Mouse (Mus musculus): ENCODE measurements around the gene Tmco3.
"Not testable (repeated sequence)": the region's sequence is repeated elsewhere in the genome, so short reads cannot be mapped to it uniquely, and the experiment has no call there.

Tmco3 gene

GRCm38 (mm10) chr8:13306309-13306909 lies 18.4 kb downstream of the Tmco3 start:
- DNase-seq (ENCODE audit: inconsistent ontology term): no peak

GRCm38 (mm10) chr8:13306916-13307315 lies 18.9 kb downstream of the Tmco3 start:
- DNase-seq (ENCODE audit: inconsistent ontology term): no peak

GRCm38 (mm10) chr8:13314922-13315321 lies 26.9 kb downstream of the Tmco3 start:
- no peak for DNase-seq (ENCODE audit: inconsistent ontology term)

- no peak for DNase-seq (ENCODE audit: inconsistent ontology term)
Measured at GRCm38 (mm10) chr8:13316671-13317070, 28.7 kb downstream of the Tmco3 start.

DNA sequence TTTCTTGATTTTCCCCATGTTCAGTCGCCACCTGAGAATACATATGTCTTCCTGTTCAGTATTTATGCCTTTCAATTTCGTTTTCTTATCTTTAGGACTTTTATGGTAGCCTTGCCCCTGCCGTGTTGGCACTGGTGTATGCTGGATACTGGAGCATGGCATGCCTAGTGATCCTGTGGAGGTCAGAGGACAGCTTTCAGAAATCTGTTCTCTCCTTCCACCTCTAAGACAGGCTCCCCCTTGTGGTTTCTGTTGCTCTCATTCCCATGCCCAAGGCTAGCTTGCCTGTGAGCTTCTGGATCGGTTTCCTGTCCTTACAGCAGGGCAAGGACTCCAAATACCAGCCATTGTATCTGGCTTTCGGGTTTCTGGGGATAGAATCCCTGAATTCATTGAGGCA lies 38.6 kb downstream of the Tmco3 start:
- no peak for DNase-seq (ENCODE audit: inconsistent ontology term)

GRCm38 (mm10) chr8:13334671-13335070 lies 46.7 kb downstream of the Tmco3 start:
- DNase-seq (ENCODE audit: inconsistent ontology term): no peak

DNA sequence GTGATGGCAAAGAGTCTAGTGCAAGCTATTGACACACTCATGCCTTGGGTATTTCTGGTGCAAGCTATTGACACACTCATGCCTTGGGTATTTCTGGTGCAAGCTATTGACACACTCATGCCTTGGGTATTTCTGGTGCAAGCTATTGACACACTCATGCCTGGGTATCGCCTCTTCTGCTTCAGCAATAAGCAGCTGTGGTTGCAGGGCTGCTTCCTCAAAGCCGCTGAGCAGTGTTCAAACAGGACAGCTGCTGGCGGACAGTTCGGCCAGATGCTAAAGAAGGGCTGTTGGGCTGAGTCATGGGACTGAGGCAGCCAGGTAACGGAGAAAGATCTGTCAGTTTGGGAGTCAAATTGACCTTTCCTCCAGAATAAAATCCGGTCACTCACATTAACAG lies 49.3 kb downstream of the Tmco3 start:
- not testable (repeated sequence) for DNase-seq (ENCODE audit: inconsistent ontology term)

DNA sequence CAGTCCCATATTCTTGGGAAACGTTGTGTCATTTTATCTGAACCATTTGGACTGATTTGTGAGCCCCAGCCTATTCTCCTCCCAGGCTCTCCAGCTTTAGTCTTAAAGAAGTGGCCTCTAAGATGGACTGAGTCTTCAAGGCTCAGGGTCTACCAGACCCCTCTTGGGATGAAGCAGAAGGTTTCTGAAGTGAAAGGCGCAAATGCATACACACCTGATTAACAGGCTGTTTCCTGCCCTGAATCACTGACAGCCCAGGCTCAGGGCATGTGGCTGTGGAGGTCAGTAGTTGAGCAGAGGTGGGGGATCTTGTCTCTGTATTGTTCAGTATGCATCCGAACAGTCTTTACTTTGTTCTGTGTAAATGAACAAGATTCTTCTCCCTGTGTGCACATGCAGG lies 49.7 kb downstream of the Tmco3 start:
- no peak for DNase-seq (ENCODE audit: inconsistent ontology term)

DNA sequence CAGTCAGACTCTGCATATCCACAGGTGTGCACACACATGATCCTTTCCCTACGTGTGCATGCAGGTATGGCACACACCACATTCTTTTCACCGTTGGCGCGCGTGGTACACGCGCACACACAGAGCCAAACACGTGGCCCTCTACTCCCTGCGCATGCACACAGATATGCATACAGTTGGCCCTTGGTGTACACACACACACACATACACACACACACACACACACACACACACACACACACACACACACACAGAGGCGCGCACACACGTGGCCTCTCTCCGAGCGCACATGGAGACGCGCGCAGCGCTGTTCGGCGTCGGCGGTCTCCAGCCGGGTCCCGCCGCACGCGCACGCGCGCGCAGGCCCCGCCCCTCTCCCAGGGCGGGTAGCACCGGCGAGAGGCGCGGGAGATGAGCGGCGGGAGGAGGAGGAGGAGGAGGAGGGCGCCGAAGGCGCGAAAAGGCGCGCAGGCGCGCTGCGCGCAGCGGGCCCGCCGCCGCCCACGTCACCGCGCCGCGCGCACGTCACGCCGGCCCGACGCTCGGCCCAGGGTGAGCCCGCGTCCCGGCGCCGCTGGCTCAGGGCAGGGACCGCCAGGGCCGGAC lies 50.4 kb downstream of the Tmco3 start, which contains the start of gene Tfdp1:
Gene Tfdp1 (plus strand): TSS at position 497 of the 606 bp plus-strand sequence.
- peak; percentile 90 for DNase-seq (ENCODE audit: inconsistent ontology term)

DNA sequence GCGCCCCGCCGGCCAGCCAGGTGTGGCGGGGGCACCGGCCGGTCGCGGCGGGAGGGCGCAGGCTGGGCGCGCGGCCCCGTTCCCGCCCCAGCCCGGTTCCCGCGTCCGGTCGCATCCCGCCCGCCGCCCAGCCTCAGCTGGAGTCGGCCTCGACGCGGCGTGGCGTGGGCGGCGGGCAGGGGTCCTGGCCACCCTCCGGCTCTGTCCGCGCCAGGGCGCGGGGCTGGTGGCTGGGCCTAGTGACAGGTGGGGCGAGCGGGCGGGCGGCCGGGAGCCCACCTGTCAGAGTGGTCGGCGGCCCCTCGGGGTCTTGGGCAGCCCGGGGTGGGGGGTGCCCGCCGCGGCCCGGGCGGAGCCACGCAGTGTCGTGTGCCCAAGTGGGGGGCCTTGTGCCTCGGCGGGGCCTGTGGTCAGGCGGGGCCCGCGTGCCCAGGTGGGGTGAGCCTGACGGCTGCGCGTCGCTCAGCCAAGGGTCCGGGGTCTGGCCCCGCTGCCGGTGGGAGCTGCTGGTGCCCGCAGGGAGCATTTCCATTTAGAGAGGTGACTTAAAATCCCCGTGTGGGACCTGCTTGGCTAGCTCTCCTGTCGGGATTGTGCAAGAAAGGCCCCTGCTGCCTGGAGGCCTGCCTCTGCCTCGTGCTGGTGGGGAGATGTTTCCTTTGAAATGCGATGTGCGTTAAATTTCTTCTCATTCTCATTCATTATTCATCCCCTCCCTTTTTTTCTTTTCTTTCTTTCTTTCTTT lies 51.1 kb downstream of the Tmco3 start:
- peak; percentile 42 for DNase-seq (ENCODE audit: inconsistent ontology term)

GRCm38 (mm10) chr8:13339646-13339990 lies 51.6 kb downstream of the Tmco3 start:
- DNase-seq (ENCODE audit: inconsistent ontology term): no peak

GRCm38 (mm10) chr8:13340650-13341049 lies 52.7 kb downstream of the Tmco3 start:
- DNase-seq (ENCODE audit: inconsistent ontology term): no peak

DNA sequence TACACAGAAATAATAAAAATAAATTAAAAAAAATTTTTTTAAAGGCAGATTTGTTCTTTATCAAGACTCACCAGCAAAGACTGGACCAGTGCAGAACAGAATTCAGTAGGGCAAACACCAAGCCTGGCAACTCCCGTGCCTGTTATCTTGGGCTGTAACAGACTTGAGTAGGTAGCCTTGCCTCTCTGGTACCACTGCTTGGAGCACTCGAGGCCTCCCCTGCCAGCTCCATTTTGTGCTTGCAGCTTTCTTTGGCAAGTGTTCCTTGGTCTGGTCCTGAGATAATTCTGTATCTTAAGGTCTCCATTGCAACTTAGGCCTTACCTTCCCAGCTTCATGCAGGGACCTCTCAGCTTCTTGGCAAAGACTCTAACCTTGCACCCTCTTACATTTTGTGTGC lies 54.4 kb downstream of the Tmco3 start:
- DNase-seq (ENCODE audit: inconsistent ontology term): no peak

GRCm38 (mm10) chr8:13343134-13343533 lies 55.1 kb downstream of the Tmco3 start:
- no peak for DNase-seq (ENCODE audit: inconsistent ontology term)

- no peak for DNase-seq (ENCODE audit: inconsistent ontology term)
Measured at GRCm38 (mm10) chr8:13350052-13350451, 62.1 kb downstream of the Tmco3 start.

GRCm38 (mm10) chr8:13351593-13351992 lies 63.6 kb downstream of the Tmco3 start:
- no peak for DNase-seq (ENCODE audit: inconsistent ontology term)

DNA sequence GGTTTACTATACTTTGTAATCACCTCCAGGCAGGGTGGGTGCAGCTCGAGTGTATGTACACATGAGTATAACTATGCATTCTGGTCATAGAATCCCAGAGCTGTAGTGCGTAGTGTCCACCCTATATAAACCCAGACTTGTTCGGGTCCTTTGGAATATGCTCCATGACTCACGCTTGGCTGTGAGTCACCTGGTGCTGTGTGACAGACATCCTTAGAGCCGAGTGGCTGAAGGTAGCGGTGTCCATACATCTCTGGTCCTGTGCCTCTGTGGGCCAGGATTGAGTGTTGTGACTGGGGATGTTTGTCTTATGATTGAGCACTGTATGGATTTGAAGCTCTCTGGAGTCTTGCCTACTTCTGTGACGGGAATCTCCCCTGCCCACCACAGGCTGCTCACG lies 64.6 kb downstream of the Tmco3 start:
- DNase-seq (ENCODE audit: inconsistent ontology term): no peak

DNA sequence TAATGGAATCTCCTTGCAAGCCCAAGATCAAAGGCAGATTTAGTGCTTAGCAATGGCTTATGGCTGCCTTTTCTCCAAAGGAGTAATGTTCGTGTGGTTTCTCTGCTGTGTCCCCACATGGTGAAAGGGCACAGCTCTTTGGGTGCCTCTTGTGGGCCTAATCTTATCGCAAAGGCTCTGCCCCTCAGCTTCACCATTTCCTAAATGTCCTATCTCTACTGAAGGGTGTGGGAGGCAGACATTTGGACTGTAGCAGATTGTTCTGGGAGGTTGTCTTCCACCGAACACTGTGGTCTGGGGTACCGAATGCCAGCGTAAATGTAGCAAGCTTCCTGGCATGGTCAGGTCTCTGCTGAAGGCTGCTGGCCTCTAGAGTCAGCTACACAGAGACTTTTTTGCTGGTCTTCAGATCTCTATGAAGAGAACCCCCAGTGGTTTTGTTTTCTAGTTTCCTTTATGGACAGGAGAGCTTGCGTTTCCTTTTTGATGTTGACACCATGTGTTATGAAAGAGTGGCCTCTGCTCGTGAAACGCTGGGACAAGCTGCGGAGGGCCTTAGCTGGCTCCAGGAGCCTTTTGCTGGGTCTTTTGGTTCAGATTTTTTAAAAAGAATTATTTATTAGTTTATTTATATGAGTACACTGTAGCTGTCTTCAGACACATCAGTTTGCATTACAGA lies 65.3 kb downstream of the Tmco3 start:
- no peak for DNase-seq (ENCODE audit: inconsistent ontology term)

GRCm38 (mm10) chr8:13353883-13354282 lies 65.9 kb downstream of the Tmco3 start:
- no peak for DNase-seq (ENCODE audit: inconsistent ontology term)

GRCm38 (mm10) chr8:13356221-13356620 lies 68.2 kb downstream of the Tmco3 start:
- DNase-seq (ENCODE audit: inconsistent ontology term): no peak

DNA sequence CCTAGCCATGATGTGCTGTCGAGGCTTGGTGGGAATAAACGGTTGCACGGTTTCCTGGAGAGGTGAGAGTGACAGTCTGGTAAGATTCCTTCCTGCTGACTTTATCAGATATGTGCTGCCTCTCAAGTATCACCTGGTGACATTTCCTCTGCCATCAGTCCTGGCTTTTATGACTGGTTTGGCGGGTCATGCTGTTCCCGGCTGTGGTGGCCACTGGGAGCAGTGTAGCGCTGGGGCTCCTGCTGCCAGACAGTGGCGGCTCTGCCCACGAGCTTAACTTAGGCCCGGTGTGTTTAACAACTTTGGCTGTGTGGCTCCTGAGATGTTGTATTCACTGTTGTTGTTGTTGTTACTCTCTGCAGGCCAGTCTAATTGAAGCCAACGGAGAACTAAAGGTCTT lies 68.7 kb downstream of the Tmco3 start:
- DNase-seq (ENCODE audit: inconsistent ontology term): no peak

DNA sequence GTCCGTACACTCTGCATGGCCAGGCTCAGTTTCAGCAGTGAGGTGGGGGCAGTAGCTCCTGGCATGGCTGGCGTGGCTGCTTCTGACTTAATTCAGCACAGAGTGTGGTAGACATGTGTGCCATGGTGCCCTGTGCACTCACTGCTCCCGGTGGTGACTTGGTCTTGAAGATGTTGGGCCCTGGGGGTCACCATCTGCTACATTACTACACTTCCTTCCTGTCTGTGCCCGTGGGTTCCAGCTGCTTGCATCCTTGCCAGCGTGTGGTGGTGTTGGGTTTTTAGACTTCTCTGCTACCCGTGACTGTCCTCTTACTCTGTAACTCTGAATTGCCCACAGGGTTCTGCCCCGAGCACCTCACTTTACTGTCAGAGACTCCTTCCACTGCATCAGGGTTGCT lies 72.2 kb downstream of the Tmco3 start:
- no peak for DNase-seq (ENCODE audit: inconsistent ontology term)

DNA sequence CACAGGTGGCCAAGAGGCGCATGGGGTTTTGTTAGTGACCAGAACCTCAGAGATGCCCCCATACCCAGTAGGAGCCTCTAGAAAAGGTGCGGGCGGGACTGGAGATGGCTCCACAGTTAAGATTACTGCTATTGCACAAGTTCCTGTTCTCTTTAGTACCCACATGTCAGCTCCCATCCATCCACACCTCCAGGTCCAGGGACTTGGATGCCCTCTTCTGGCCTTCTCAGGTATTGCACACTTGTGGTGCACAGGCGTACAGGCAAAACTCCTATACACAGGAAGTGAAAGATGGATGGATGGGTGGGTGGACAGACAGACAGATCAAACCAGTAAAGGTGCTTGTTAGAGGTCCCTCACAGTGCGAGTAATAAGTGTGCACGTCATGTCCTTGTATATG lies 73.9 kb downstream of the Tmco3 start:
- DNase-seq (ENCODE audit: inconsistent ontology term): no peak

Data from Muller cell, postnatal 12 days (primary cell).